Mouse (Mus musculus): ENCODE measurements at regions not wholly inside any gene's neighbourhood (a gene's known extent, or its start where the extent isn't known, plus 50 kb on each side); places are given as distances from the start of the nearest gene placed in this dataset.
"Not testable (repeated sequence)": the region's sequence is repeated elsewhere in the genome, so short reads cannot be mapped to it uniquely, and the experiment has no call there.

GRCm38 (mm10) chr16:89718921-89719320 is 147.9 kb upstream of the Krtap11-1 start:
- DNase-seq (ENCODE audit: low read depth, low spot score), result peak; percentile 64

- not testable (repeated sequence) for DNase-seq (ENCODE audit: low read depth, low spot score)
Measured at GRCm38 (mm10) chr16:89715716-89716115, 144.7 kb upstream of the Krtap11-1 start.

- DNase-seq (ENCODE audit: low read depth, low spot score), result no peak
Measured at GRCm38 (mm10) chr16:89704316-89704715, 133.3 kb upstream of the Krtap11-1 start.

- DNase-seq (ENCODE audit: low read depth, low spot score), result no peak
Measured at GRCm38 (mm10) chr16:89703158-89703557, 132.2 kb upstream of the Krtap11-1 start.

- no peak for DNase-seq (ENCODE audit: low read depth, low spot score)
Measured at GRCm38 (mm10) chr16:89702406-89702805, 131.4 kb upstream of the Krtap11-1 start.

GRCm38 (mm10) chr16:89701741-89702140 is 130.8 kb upstream of the Krtap11-1 start:
- DNase-seq (ENCODE audit: low read depth, low spot score), result no peak

- DNase-seq (ENCODE audit: low read depth, low spot score), result peak; percentile 9
Measured at GRCm38 (mm10) chr16:89699710-89700109, 128.7 kb upstream of the Krtap11-1 start.

GRCm38 (mm10) chr16:89695833-89696232 is 124.8 kb upstream of the Krtap11-1 start:
- DNase-seq (ENCODE audit: low read depth, low spot score), result no peak

- no peak for DNase-seq (ENCODE audit: low read depth, low spot score)
Measured at GRCm38 (mm10) chr16:89695406-89695805, 124.4 kb upstream of the Krtap11-1 start.

GRCm38 (mm10) chr16:89693321-89693720 is 122.3 kb upstream of the Krtap11-1 start:
- no peak for DNase-seq (ENCODE audit: low read depth, low spot score)

GRCm38 (mm10) chr16:89679438-89679837 is 108.5 kb upstream of the Krtap11-1 start:
- no peak for DNase-seq (ENCODE audit: low read depth, low spot score)

GRCm38 (mm10) chr16:89678446-89679015 is 107.5 kb upstream of the Krtap11-1 start:
- DNase-seq (ENCODE audit: low read depth, low spot score), result no peak

GRCm38 (mm10) chr16:89675009-89675785 is 104.2 kb upstream of the Krtap11-1 start:
- no peak for DNase-seq (ENCODE audit: low read depth, low spot score)

GRCm38 (mm10) chr16:89674159-89674902 is 103.3 kb upstream of the Krtap11-1 start:
- no peak for DNase-seq (ENCODE audit: low read depth, low spot score)

- no peak for DNase-seq (ENCODE audit: low read depth, low spot score)
Measured at GRCm38 (mm10) chr16:89671188-89671726, 100.3 kb upstream of the Krtap11-1 start.

GRCm38 (mm10) chr16:89660071-89660470 is 89.1 kb upstream of the Krtap11-1 start:
- DNase-seq (ENCODE audit: low read depth, low spot score), result peak; percentile 60

GRCm38 (mm10) chr16:89656036-89656435 is 85.1 kb upstream of the Krtap11-1 start:
- DNase-seq (ENCODE audit: low read depth, low spot score), result no peak

GRCm38 (mm10) chr16:89648651-89649050 is 77.7 kb upstream of the Krtap11-1 start:
- DNase-seq (ENCODE audit: low read depth, low spot score), result no peak

- DNase-seq (ENCODE audit: low read depth, low spot score), result no peak
Measured at GRCm38 (mm10) chr16:89633917-89634601, 63.1 kb upstream of the Krtap11-1 start.

- peak; percentile 49 for DNase-seq (ENCODE audit: low read depth, low spot score)
Measured at GRCm38 (mm10) chr16:89632114-89632622, 61.2 kb upstream of the Krtap11-1 start.

- DNase-seq (ENCODE audit: low read depth, low spot score), result no peak
Measured at GRCm38 (mm10) chr16:89631396-89632113, 60.6 kb upstream of the Krtap11-1 start.

Data from ZHBTc4 (cell line).